14 mouse cellular contexts compared by ENCODE assay signal in the genomic region with DNA sequence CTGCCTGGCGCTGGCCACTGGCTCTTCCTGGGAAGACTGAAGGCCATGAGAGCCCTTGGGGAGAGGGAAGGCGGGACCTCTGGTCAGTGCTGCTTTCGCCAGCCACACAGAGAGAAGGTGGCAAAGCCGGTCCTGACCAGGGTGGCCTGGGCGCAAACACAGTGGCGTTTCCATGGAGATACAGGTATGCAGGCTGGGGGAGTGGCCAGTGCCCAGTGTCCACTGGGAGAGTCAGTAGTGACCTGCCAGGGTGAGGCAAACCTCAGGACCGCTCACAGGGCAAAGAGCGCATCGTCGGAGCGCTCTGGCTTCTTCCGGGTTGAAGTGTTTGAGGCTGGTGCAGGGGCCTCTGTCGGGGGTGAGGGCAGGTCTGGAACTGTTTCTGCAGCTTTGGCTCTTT. TPM values are rescaled to one million over a fixed set of nuclear protein-coding genes. Genes with fewer than 3 reads are reported as not detected.
A peak's percentile ranks its signal among the peaks of the same experiment; 100 is the strongest.
DNase-seq lines count a peak whose midpoint lies in the region; ATAC-seq lines count a peak whose summit lies in the region.
"Had no signal": no experiment of that assay in that cellular context is flagged by ENCODE, and none has a peak within 500 bp of the region (broad histone marks: within the 10 kb centered on the region; RNA-seq: fewer than 3 reads in every experiment).

No protein-coding gene starts in this region.

- H3K4me2 ChIP-seq in hindbrain, embryonic 11.5 days (replicated peaks; ENCODE audit: low read depth, low read length), result no peak overlapping the region
- H3K4me2 ChIP-seq in liver, embryonic 15.5 days, result no peak overlapping the region

- no peaks in the 10 kb centered on the region; the same call in 1 of the 2 replicates for H3K36me3 ChIP-seq in hindbrain, embryonic 10.5 days
- H3K36me3 ChIP-seq in hindbrain, embryonic 11.5 days (ENCODE audit: control insufficient read depth, insufficient read depth, low read length), result no peaks in the 10 kb centered on the region
- no peaks in the 10 kb centered on the region for H3K36me3 ChIP-seq in liver, embryonic 15.5 days (replicated peaks)

- no peaks in the 10 kb centered on the region for H3K9me3 ChIP-seq in hindbrain, embryonic 10.5 days
- no peaks in the 10 kb centered on the region for H3K9me3 ChIP-seq in hindbrain, embryonic 11.5 days (ENCODE audit: control insufficient read depth, low read length)
- no peaks in the 10 kb centered on the region for H3K9me3 ChIP-seq in liver, embryonic 15.5 days (replicated peaks)

- peak overlapping the region; percentile 56; the same call in 1 of the 2 replicates for H3K27ac ChIP-seq in hindbrain, embryonic 10.5 days
- no peak overlapping the region for H3K27ac ChIP-seq in hindbrain, embryonic 11.5 days (ENCODE audit: low read depth, low read length)
- H3K27ac ChIP-seq in liver, embryonic 15.5 days (replicated peaks), result no peak overlapping the region

- 73% methylated on average over 13 of the region's 13 CpGs for WGBS in hindbrain, embryonic 10.5 days
- 75% methylated on average over 13 of the region's 13 CpGs for WGBS in hindbrain, embryonic 11.5 days
- WGBS in liver, embryonic 15.5 days (ENCODE audit: insufficient replicate concordance), result 80% methylated on average over 13 of the region's 13 CpGs

- H3K9ac ChIP-seq in hindbrain, embryonic 11.5 days (ENCODE audit: low read depth, low read length), result no peak overlapping the region
- H3K9ac ChIP-seq in liver, embryonic 15.5 days, result no peak overlapping the region

- H3K4me1 ChIP-seq in hindbrain, embryonic 10.5 days (replicated peaks), result peaks cover 55% of the 10 kb centered on the region
- H3K4me1 ChIP-seq in hindbrain, embryonic 11.5 days (replicated peaks; ENCODE audit: control insufficient read depth, insufficient read depth, low read length), result no peaks in the 10 kb centered on the region
- H3K4me1 ChIP-seq in liver, embryonic 15.5 days (replicated peaks), result peaks cover 9% of the 10 kb centered on the region

- no peaks in the 10 kb centered on the region for H3K27me3 ChIP-seq in hindbrain, embryonic 10.5 days (ENCODE audit: insufficient read depth, poor library complexity, severe bottlenecking)
- no peaks in the 10 kb centered on the region for H3K27me3 ChIP-seq in hindbrain, embryonic 11.5 days (ENCODE audit: control insufficient read depth, insufficient read depth, low read length)
- H3K27me3 ChIP-seq in liver, embryonic 15.5 days, result no peaks in the 10 kb centered on the region

- no peak for ATAC-seq in hindbrain, embryonic 11.5 days (ENCODE audit: low FRiP score)
- ATAC-seq in liver, embryonic 15.5 days (ENCODE audit: insufficient read depth), result peak; percentile 29
- no peak for ATAC-seq in activated CD4-positive, CD25-positive, alpha-beta regulatory T cell, adult 4 months
- ATAC-seq: forebrain, embryonic 14.5 days; inflammation-experienced regulatory T-cells, adult 6 months had no signal

- H3K4me3 ChIP-seq in hindbrain, embryonic 10.5 days, result no peak overlapping the region
- no peak overlapping the region for H3K4me3 ChIP-seq in hindbrain, embryonic 11.5 days (ENCODE audit: low read depth, low read length)
- H3K4me3 ChIP-seq in liver, embryonic 15.5 days (replicated peaks), result no peak overlapping the region

- no peak for DNase-seq in hindbrain, embryonic 10.5 days (ENCODE audit: low spot score)
- DNase-seq in hindbrain, embryonic 11.5 days (ENCODE audit: low spot score), result no peak
- peak; percentile 56 to 80 for DNase-seq in kidney, adult 8-10 months
- DNase-seq in lung, postnatal 36 days, result peak; percentile 83
- no peak for DNase-seq in neural tube, embryonic 10.5 days (ENCODE audit: extremely low spot score, low spot score)
- no peak for DNase-seq in cerebellum, adult 9-11 months
- DNase-seq: cerebellum, postnatal 10 days; gastrocnemius, postnatal 25 days; heart, postnatal 10 days; retina, postnatal 1 day had no signal

RNA-seq across cellular contexts. Expression of a gene that starts 7.4 kb away (rescaled TPM):
- polyA plus RNA-seq in hindbrain, embryonic 10.5 days (2016; fragmentation: Nextera tagmentation; extraction: Ambion mirVana), result 45.0 and 55.8 TPM in 2 replicates
- polyA plus RNA-seq in hindbrain, embryonic 11.5 days (2014; fragmentation: Nextera tagmentation; extraction: Ambion mirVana), result 40.4 and 44.7 TPM in 2 replicates
- polyA plus RNA-seq in liver, embryonic 15.5 days (2015; fragmentation: Nextera tagmentation; extraction: Ambion mirVana), result 53.5 and 60.6 TPM in 2 replicates
- polyA plus RNA-seq in activated CD4-positive, CD25-positive, alpha-beta regulatory T cell, adult 4 months (2017; shearing (Covaris generic)), result 10 to 100 TPM; 23.6 to 35.9 TPM

Comparison
In these comparisons a context has a peak if more than half of its experiments do, and no peak if none do; other contexts are left out.
1. DNase-seq: peak in kidney, adult 8-10 months (2 of 2) and lung, postnatal 36 days (single experiment); none in hindbrain, embryonic 10.5 days (single experiment), hindbrain, embryonic 11.5 days (single experiment), neural tube, embryonic 10.5 days (single experiment) and cerebellum, adult 9-11 months (single experiment).